In genomic region chr12:102779452-102779851, GRCm38 (mm10) we compare ENCODE assay signal across 8 mouse cellular contexts. TPM values are rescaled to one million over a fixed set of nuclear protein-coding genes. Genes with fewer than 3 reads are reported as not detected.
DNase-seq lines count a peak whose midpoint lies in the region; ATAC-seq and TF ChIP-seq lines count a peak whose summit lies in the region.

No protein-coding gene starts in this region.

- no peak overlapping the region for H3K4me3 ChIP-seq in cerebellum, adult 2 months (replicated peaks; ENCODE audit: insufficient read depth, low read depth, low read length)
- H3K4me3 ChIP-seq in midbrain, embryonic 14.5 days (replicated peaks; ENCODE audit: low read depth, low read length), result no peak overlapping the region
- no peak overlapping the region for H3K4me3 ChIP-seq in midbrain, embryonic 15.5 days
- no peak overlapping the region for H3K4me3 ChIP-seq in stomach, embryonic 14.5 days (ENCODE audit: low read depth, low read length)

- TF ChIP-seq CTCF in cerebellum, adult 2 months (IDR thresholded peaks at IDR 0.05; ENCODE audit: borderline replicate concordance, insufficient read depth, low read depth, low read length), result peak; percentile 17; the same call in 1 of the 2 replicates

- H3K27me3 ChIP-seq in cerebellum, adult 2 months (ENCODE audit: control insufficient read depth, insufficient read depth, low read length), result no peaks in the 10 kb centered on the region
- H3K27me3 ChIP-seq in midbrain, embryonic 14.5 days (ENCODE audit: control insufficient read depth, insufficient read depth, low read length), result no peaks in the 10 kb centered on the region
- H3K27me3 ChIP-seq in midbrain, embryonic 15.5 days (replicated peaks), result no peaks in the 10 kb centered on the region
- H3K27me3 ChIP-seq in stomach, embryonic 14.5 days (ENCODE audit: control insufficient read depth, insufficient read depth, low read length), result no peaks in the 10 kb centered on the region

- H3K27ac ChIP-seq in cerebellum, adult 2 months (ENCODE audit: insufficient read depth, low read length), result no peak overlapping the region
- no peak overlapping the region for H3K27ac ChIP-seq in midbrain, embryonic 14.5 days (replicated peaks; ENCODE audit: low read depth, low read length)
- H3K27ac ChIP-seq in midbrain, embryonic 15.5 days, result no peak overlapping the region
- H3K27ac ChIP-seq in stomach, embryonic 14.5 days (ENCODE audit: low read length), result no peak overlapping the region

- no peak overlapping the region for H3K9ac ChIP-seq in midbrain, embryonic 14.5 days (replicated peaks; ENCODE audit: low read length)
- no peak overlapping the region for H3K9ac ChIP-seq in midbrain, embryonic 15.5 days
- H3K9ac ChIP-seq in stomach, embryonic 14.5 days (replicated peaks; ENCODE audit: low read depth, low read length), result no peak overlapping the region

- peaks cover 6% of the 10 kb centered on the region for H3K4me1 ChIP-seq in cerebellum, adult 2 months (ENCODE audit: control insufficient read depth, insufficient read depth, low read length)
- H3K4me1 ChIP-seq in midbrain, embryonic 14.5 days (ENCODE audit: control insufficient read depth, insufficient read depth, low read length), result no peaks in the 10 kb centered on the region
- H3K4me1 ChIP-seq in midbrain, embryonic 15.5 days, result no peaks in the 10 kb centered on the region
- H3K4me1 ChIP-seq in stomach, embryonic 14.5 days (ENCODE audit: control insufficient read depth, insufficient read depth, low read length), result no peaks in the 10 kb centered on the region

- H3K36me3 ChIP-seq in midbrain, embryonic 14.5 days (ENCODE audit: control insufficient read depth, insufficient read depth, low read length), result peaks cover 48% of the 10 kb centered on the region
- H3K36me3 ChIP-seq in midbrain, embryonic 15.5 days (replicated peaks), result peaks cover 15% of the 10 kb centered on the region; the same call in 1 of the 2 replicates
- peaks cover 32% of the 10 kb centered on the region; the same call in 1 of the 2 replicates for H3K36me3 ChIP-seq in stomach, embryonic 14.5 days (ENCODE audit: control insufficient read depth, insufficient read depth, low read length)

- H3K4me2 ChIP-seq in midbrain, embryonic 14.5 days (ENCODE audit: low read length), result no peak overlapping the region
- H3K4me2 ChIP-seq in midbrain, embryonic 15.5 days, result no peak overlapping the region
- H3K4me2 ChIP-seq in stomach, embryonic 14.5 days (replicated peaks; ENCODE audit: low read depth, low read length), result no peak overlapping the region

- ATAC-seq in midbrain, embryonic 14.5 days (ENCODE audit: low FRiP score, low TSS enrichment), result no peak
- no peak for ATAC-seq in midbrain, embryonic 15.5 days (replicated peaks)
- ATAC-seq in stomach, embryonic 14.5 days (ENCODE audit: insufficient number of reproducible peaks, insufficient read depth, low FRiP score, low read depth), result peak; percentile 81

- WGBS in cerebellum, adult 2 months, result 71% methylated on average over 3 of the region's 3 CpGs
- 48% methylated on average over 3 of the region's 3 CpGs for WGBS in midbrain, embryonic 14.5 days
- 57% methylated on average over 3 of the region's 3 CpGs for whole genome bisulfite sequencing in midbrain, embryonic 15.5 days
- WGBS in stomach, embryonic 14.5 days, result 46% methylated on average over 3 of the region's 3 CpGs

- DNase-seq in cerebellum, adult 2 months, result no peak
- no peak for DNase-seq in cerebellum, adult 11-12 months
- DNase-seq in midbrain, embryonic 14.5 days, result peak; percentile 33
- DNase-seq in kidney, postnatal 14 days, result peak; percentile 23
- DNase-seq in frontal cortex, postnatal 36 days (ENCODE audit: low spot score in 2 of 2), result no peak
- DNase-seq in layer of hippocampus, adult 9-11 months, result no peak

- no peak for TF ChIP-seq POLR2A in cerebellum, adult 2 months (IDR thresholded peaks at IDR 0.05; ENCODE audit: borderline replicate concordance, insufficient read depth, low read length)

- no peaks in the 10 kb centered on the region for H3K9me3 ChIP-seq in midbrain, embryonic 14.5 days (ENCODE audit: control insufficient read depth, low read length)
- no peaks in the 10 kb centered on the region for H3K9me3 ChIP-seq in midbrain, embryonic 15.5 days
- no peaks in the 10 kb centered on the region for H3K9me3 ChIP-seq in stomach, embryonic 14.5 days (ENCODE audit: control insufficient read depth, low read depth, low read length)

RNA-seq across cellular contexts. Expression of gene Gm20604, which starts 21.0 kb away (rescaled TPM):
- 27.0 and 28.7 TPM in 2 replicates for polyA plus RNA-seq in cerebellum, adult 2 months (2012; rRNA removed)
- polyA plus RNA-seq in midbrain, embryonic 14.5 days (2014; fragmentation: Nextera tagmentation; extraction: Ambion mirVana), result 46.7 and 47.3 TPM in 2 replicates
- 47.9 and 48.7 TPM in 2 replicates for polyA plus RNA-seq in midbrain, embryonic 15.5 days (2015; fragmentation: Nextera tagmentation; extraction: Ambion mirVana)
- polyA plus RNA-seq in stomach, embryonic 14.5 days (2014; fragmentation: Nextera tagmentation; extraction: Ambion mirVana), result 26.2 and 26.6 TPM in 2 replicates

RNA-seq across cellular contexts. Expression of gene Ubr7, which starts 21.7 kb away (rescaled TPM):
- 24.3 and 25.5 TPM in 2 replicates for polyA plus RNA-seq in cerebellum, adult 2 months (2012; rRNA removed)
- 32.6 and 47.1 TPM in 2 replicates for polyA plus RNA-seq in midbrain, embryonic 14.5 days (2014; fragmentation: Nextera tagmentation; extraction: Ambion mirVana)
- 35.1 and 35.9 TPM in 2 replicates for polyA plus RNA-seq in midbrain, embryonic 15.5 days (2015; fragmentation: Nextera tagmentation; extraction: Ambion mirVana)
- 45.5 and 45.9 TPM in 2 replicates for polyA plus RNA-seq in stomach, embryonic 14.5 days (2014; fragmentation: Nextera tagmentation; extraction: Ambion mirVana)

RNA-seq across cellular contexts. Expression of gene Gon7, which starts 21.8 kb away (rescaled TPM):
- 18.9 and 22.5 TPM in 2 replicates for polyA plus RNA-seq in cerebellum, adult 2 months (2012; rRNA removed)
- polyA plus RNA-seq in midbrain, embryonic 14.5 days (2014; fragmentation: Nextera tagmentation; extraction: Ambion mirVana), result 44.9 and 51.8 TPM in 2 replicates
- 46.7 and 51.0 TPM in 2 replicates for polyA plus RNA-seq in midbrain, embryonic 15.5 days (2015; fragmentation: Nextera tagmentation; extraction: Ambion mirVana)
- polyA plus RNA-seq in stomach, embryonic 14.5 days (2014; fragmentation: Nextera tagmentation; extraction: Ambion mirVana), result 28.2 and 29.6 TPM in 2 replicates

RNA-seq across cellular contexts. Expression of gene Gm28051, which starts 21.9 kb away (rescaled TPM):
- polyA plus RNA-seq in cerebellum, adult 2 months (2012; rRNA removed), result not detected in 2 replicates
- not detected in 2 replicates for polyA plus RNA-seq in midbrain, embryonic 14.5 days (2014; fragmentation: Nextera tagmentation; extraction: Ambion mirVana)
- not detected in 2 replicates for polyA plus RNA-seq in midbrain, embryonic 15.5 days (2015; fragmentation: Nextera tagmentation; extraction: Ambion mirVana)
- not detected in 2 replicates for polyA plus RNA-seq in stomach, embryonic 14.5 days (2014; fragmentation: Nextera tagmentation; extraction: Ambion mirVana)

RNA-seq across cellular contexts. Expression of gene Tmem251, which starts 35.9 kb away (rescaled TPM):
- 3.7 and 3.9 TPM in 2 replicates for polyA plus RNA-seq in cerebellum, adult 2 months (2012; rRNA removed)
- 13.0 and 13.2 TPM in 2 replicates for polyA plus RNA-seq in midbrain, embryonic 14.5 days (2014; fragmentation: Nextera tagmentation; extraction: Ambion mirVana)
- 11.9 and 13.2 TPM in 2 replicates for polyA plus RNA-seq in midbrain, embryonic 15.5 days (2015; fragmentation: Nextera tagmentation; extraction: Ambion mirVana)
- 12.2 and 13.8 TPM in 2 replicates for polyA plus RNA-seq in stomach, embryonic 14.5 days (2014; fragmentation: Nextera tagmentation; extraction: Ambion mirVana)

Comparison
In these comparisons a context has a peak if more than half of its experiments do, and no peak if none do; other contexts are left out.
1. DNase-seq: peak in midbrain, embryonic 14.5 days (single experiment) and kidney, postnatal 14 days (single experiment); none in cerebellum, adult 2 months (0 of 2), cerebellum, adult 11-12 months (single experiment), frontal cortex, postnatal 36 days (0 of 2) and layer of hippocampus, adult 9-11 months (single experiment).